Mouse (Mus musculus) olfactory bulb, adult 2 months (tissue): ENCODE measurements around the gene Gata5.

Experiments used
- CTCF ChIP-seq: fragments of 200-500 bp; IDR thresholded peaks from 2 replicates; pipeline ENCODE4 v1.5.1; 2012; ENCODE audit warnings: low read depth, mild to moderate bottlenecking, low read length, moderate library complexity; ENCODE audit not compliant: insufficient read depth
- POLR2A ChIP-seq: fragments of 200-500 bp; IDR thresholded peaks from 2 replicates; pipeline ENCODE4 v1.6.1; 2012; ENCODE audit warnings: mild to moderate bottlenecking, low read depth, low read length, moderate library complexity; ENCODE audit not compliant: insufficient read depth

- TF ChIP-seq CTCF (no peak), POLR2A (no peak)
These were observed 32.9 kb upstream of the Gata5 start for GRCm38 (mm10) chr2:180367350-180367749.
